Mouse (Mus musculus) small intestine, adult 10 weeks (tissue): ENCODE data around the gene Ppm1a. TPM values are rescaled to one million over a fixed set of nuclear protein-coding genes. Genes with fewer than 3 reads are reported as not detected.

Source experiments
- polyA plus RNA-seq: library from polyadenylated mRNA; stranded (reverse); fragments of 350-450 nt; fragmentation: Illumina TruSeq; extraction: RNeasy Lipid Tissue Mini Kit (QIAGEN cat#74804); gene quantifications from one replicate; pipeline ENCODE4 v1.2.3, GENCODE M21; 2014; ENCODE audit warnings: low replicate concordance

The Ppm1a gene
- polyA plus RNA-seq, result 238 TPM

DNA sequence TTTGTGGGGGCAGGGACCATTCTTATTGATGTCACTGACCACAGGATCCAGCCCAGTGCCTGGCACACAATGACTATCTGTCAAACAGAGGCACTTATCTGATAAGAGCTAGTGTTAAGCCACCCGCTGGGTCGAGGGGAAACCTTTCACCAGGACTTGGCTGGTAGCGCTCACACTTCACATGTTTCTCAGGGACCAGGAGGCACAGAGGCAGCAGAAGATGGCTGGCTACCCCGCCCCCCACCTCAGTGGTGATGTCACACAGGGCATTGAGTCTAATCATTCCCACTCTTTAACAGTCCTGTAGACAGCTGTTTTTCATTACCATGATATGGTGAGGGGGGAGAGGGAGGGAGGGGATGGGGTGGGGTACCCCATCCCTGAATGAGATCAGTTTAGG, at the start of gene Ppm1a:
Gene Ppm1a (plus strand): TSS at position 370 of the 400 bp plus-strand sequence.

Other genes starting within 250 kb of the Ppm1a start
- gene Pcnx4, start 221.1 kb upstream of the Ppm1a start, polyA plus RNA-seq, result 1.4 TPM
- gene Gm4756, start 107.8 kb upstream of the Ppm1a start, polyA plus RNA-seq, result not detected
- gene Dhrs7, start 92.5 kb upstream of the Ppm1a start, polyA plus RNA-seq, result 27.3 TPM
- gene Six6, start 182.4 kb downstream of the Ppm1a start, polyA plus RNA-seq, result not detected
- gene 4930447C04Rik, start 183.3 kb downstream of the Ppm1a start, polyA plus RNA-seq, result 0.33 TPM